Mouse (Mus musculus) stomach, embryonic 14.5 days (tissue): ENCODE data around the gene Evx2. TPM values are rescaled to one million over a fixed set of nuclear protein-coding genes. Genes with fewer than 3 reads are reported as not detected.

ENCODE experiments used
- ATAC-seq: fragments of 200-750 bp; cut with Nextera tagmentation; 2 replicates; pipeline ENCODE4 v1.8.0; 2017; ENCODE audit warnings: low read depth, moderate TSS enrichment; ENCODE audit not compliant: insufficient number of reproducible peaks, insufficient read depth, low FRiP score
- H3K27ac ChIP-seq: fragments of 300-500 bp; sonication (generic); 2 replicates; pipeline ENCODE4 v1.5.1; 2014; ENCODE audit warnings: mild to moderate bottlenecking, low read length, moderate library complexity, mixed read lengths
- H3K27me3 ChIP-seq: fragments of 300-500 bp; sonication (generic); 2 replicates; pipeline ENCODE4 v1.6.1; 2014; ENCODE audit warnings: low read length, control low read depth, mixed read lengths; ENCODE audit not compliant: control insufficient read depth, insufficient read depth
- H3K36me3 ChIP-seq: fragments of 300-500 bp; sonication (generic); 2 replicates; pipeline ENCODE4 v1.6.1; 2014; ENCODE audit warnings: mild to moderate bottlenecking, control low read depth, low read length, moderate library complexity, mixed read lengths; ENCODE audit not compliant: control insufficient read depth, insufficient read depth
- H3K4me1 ChIP-seq: fragments of 300-500 bp; sonication (generic); 2 replicates; pipeline ENCODE4 v1.6.1; 2014; ENCODE audit warnings: low read length, control low read depth, mixed read lengths; ENCODE audit not compliant: control insufficient read depth, insufficient read depth
- H3K4me2 ChIP-seq: fragments of 300-500 bp; sonication (generic); replicated peaks from 2 replicates; pipeline ENCODE4 v1.6.1; 2014; ENCODE audit warnings: low read depth, low read length, control low read depth
- H3K4me3 ChIP-seq: fragments of 300-500 bp; sonication (generic); 2 replicates; pipeline ENCODE4 v1.5.1; 2014; ENCODE audit warnings: low read depth, low read length, control low read depth
- H3K9ac ChIP-seq: fragments of 300-500 bp; sonication (generic); replicated peaks from 2 replicates; pipeline ENCODE4 v1.6.1; 2014; ENCODE audit warnings: low read depth, mild to moderate bottlenecking, control low read depth, low read length, moderate library complexity, mixed read lengths
- H3K9me3 ChIP-seq: fragments of 300-500 bp; sonication (generic); 2 replicates; pipeline ENCODE4 v1.6.1; 2016; ENCODE audit warnings: low read depth, low read length, control low read depth; ENCODE audit not compliant: control insufficient read depth
- WGBS: fragments of 180-500 bp; shearing (Covaris S2); extraction: QIAGEN DNeasy Blood & Tissue Kit; methylation state at CpG from one replicate; pipeline ENCODE4 v1.1.7; 2014; 5-methylcytosine and 5-hydroxymethylcytosine counted together
- polyA plus RNA-seq: library from polyadenylated mRNA; unstranded; fragments of >200 nt; fragmentation: Nextera tagmentation; extraction: Ambion mirVana; gene quantifications from 2 replicates; pipeline ENCODE4 v1.2.1, GENCODE M21; 2014

The Evx2 gene
- polyA plus RNA-seq, 1 experiment from 2014 or later = not detected

DNA sequence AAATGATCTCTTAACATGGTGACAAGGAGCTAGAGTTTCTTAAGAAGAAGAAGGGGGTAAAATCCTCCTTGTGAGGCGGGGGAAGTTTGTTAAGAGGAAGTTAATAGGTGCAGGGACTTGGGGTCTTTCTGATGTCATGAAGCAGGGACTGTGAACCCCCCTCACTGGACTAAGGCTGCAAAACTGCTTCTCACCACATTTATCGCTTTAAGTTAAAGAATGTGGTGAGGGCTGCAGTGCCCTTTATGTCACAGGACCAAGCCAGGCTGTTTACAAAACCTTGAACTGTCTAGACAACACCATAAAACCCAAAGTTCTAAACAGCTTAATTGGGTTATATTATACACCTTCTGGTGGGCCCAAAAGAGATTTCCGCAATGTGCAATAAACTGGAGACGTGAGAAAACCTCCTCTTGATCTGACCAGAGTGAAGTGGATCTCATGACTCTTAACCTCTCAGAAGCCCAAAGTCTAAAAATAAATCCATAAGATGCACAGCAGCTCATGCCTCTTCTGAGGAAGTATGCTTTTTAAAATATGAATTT, 25.8 kb upstream of the Evx2 start:
- Histone ChIP-seq H3K27me3 (peaks cover 85% of the 10 kb centered on the region), H3K4me2 (no peak overlapping the region), H3K36me3 (no peaks in the 10 kb centered on the region), H3K4me3 (no peak overlapping the region), H3K27ac (no peak overlapping the region), H3K9ac (no peak overlapping the region), H3K4me1 (no peaks in the 10 kb centered on the region), H3K9me3 (no peaks in the 10 kb centered on the region)
- 7% methylated on average over 4 of the region's 4 CpGs for WGBS
- no peak for ATAC-seq

DNA sequence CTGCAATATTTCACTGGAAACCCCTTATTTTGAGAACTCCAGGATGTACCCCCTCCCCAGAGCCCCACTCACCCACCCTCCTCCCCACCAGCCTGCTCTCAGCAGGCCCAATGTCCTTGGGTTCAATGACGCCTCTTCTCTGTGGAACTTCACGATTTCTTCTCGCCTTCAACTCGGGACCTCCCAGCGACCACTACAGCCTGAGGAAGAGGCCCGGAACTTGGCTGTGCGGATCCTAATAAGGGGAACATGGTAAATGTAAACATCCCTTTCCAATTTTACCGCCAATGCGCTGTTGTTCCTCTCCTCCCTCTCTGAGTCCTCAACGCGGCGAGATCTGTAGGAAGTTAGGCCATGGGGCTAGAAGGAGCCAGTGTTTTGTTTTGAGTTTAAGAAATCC, 24.7 kb upstream of the Evx2 start:
- Histone ChIP-seq H3K9ac (no peak overlapping the region), H3K36me3 (no peaks in the 10 kb centered on the region), H3K4me2 (no peak overlapping the region), H3K27ac (no peak overlapping the region), H3K27me3 (peaks cover 85% of the 10 kb centered on the region), H3K9me3 (no peaks in the 10 kb centered on the region), H3K4me3 (no peak overlapping the region), H3K4me1 (no peaks in the 10 kb centered on the region)
- no peak for ATAC-seq
- WGBS = 1% methylated on average over 12 of the region's 12 CpGs

DNA sequence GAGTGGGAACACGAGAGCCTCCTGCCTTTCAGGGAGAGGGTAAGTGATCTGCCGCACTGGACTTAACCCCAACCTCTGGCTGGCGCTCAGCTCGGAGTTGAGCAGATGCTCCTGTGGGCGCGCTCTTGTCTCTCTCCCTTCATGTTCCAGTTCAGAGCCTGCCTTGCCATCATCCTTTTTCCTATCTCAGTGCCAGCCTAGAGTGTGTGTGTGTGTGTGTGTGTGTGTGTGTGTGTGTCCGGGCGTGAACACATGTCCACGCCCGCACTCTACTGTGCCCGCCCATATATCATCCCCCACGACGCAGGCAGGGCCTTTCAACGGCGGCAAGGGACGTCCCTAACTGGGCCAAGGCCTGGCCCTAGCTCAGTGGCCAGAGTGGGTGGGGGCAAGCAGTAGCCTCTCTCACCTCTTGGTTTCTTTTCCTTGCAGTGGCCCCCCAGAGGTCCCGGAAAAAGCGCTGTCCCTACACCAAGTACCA, 24.2 kb upstream of the Evx2 start:
- H3K9ac ChIP-seq = no peak overlapping the region
- WGBS = 3% methylated on average over 18 of the region's 18 CpGs
- H3K9me3 ChIP-seq = no peaks in the 10 kb centered on the region
- no peak overlapping the region for H3K27ac ChIP-seq
- peaks cover 89% of the 10 kb centered on the region for H3K27me3 ChIP-seq
- H3K4me2 ChIP-seq = no peak overlapping the region
- no peaks in the 10 kb centered on the region for H3K36me3 ChIP-seq
- no peak overlapping the region for H3K4me3 ChIP-seq
- no peak for ATAC-seq
- no peaks in the 10 kb centered on the region for H3K4me1 ChIP-seq

DNA sequence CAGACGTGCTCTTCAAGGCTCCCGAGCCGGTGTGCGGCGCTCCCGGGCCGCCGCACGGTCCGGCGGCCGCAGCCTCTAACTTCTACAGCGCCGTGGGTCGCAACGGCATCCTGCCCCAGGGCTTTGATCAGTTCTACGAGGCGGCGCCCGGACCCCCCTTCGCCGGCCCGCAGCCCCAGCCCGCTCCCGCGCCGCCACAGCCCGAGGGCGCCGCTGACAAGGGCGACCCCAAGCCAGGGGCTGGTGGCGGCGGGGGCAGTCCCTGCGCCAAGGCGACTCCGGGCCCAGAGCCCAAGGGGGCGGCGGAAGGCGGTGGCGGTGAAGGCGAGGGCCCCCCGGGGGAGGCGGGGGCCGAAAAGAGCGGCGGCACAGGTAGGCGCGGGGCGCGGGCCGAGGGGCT, 23.4 kb upstream of the Evx2 start:
- H3K9ac ChIP-seq = no peak overlapping the region
- WGBS = 0% methylated on average over 50 of the region's 51 CpGs

DNA sequence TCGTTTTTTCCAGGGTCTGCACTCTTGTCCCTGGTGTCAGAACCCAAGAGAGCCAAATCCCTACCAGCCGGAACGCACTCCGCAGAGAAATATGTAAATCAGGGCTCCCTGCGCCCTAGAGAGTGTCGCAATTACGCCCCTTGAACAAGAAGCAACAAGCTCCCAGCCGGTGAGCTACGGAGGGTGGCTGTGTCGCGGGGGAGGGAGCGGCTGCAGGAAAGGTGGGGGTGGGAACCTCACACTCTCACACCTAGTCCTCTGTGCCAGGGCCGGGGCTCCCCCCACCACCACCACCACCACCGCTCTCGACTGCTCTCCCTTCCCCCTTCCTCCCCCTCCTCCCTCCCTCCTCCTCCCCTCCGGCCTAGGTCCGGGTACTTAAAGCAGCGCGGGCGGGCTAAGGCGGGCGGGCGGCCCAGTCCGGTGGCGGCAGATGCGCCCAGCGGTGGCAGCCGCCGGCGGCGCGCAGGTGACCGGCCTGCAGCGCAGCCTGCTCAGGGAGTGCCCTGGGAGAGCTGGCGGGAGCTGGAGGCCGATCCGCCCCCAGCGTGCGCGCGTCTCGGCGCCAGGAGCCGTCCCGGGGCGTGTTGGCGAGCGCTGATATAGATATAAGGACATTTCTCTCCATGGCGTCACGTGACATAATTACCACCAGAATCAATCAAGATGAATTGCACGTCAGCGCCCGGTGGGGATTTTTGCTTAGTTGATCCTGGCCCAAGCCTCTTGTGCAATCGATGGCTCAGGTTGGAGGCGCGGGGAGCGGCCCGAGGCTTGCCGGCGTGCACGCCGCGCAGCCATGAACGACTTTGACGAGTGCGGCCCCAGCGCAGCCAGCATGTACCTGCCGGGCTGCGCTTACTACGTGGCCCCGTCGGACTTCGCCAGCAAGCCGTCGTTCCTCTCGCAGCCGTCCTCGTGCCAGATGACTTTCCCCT, 22.5 kb upstream of the Evx2 start:
- Histone ChIP-seq H3K4me2 (peak overlapping the region; percentile 23; the same call in 1 of the 2 replicates), H3K36me3 (no peaks in the 10 kb centered on the region), H3K9ac (no peak overlapping the region), H3K4me1 (no peaks in the 10 kb centered on the region), H3K27me3 (peaks cover 89% of the 10 kb centered on the region), H3K4me3 (peak overlapping the region; percentile 11), H3K9me3 (no peaks in the 10 kb centered on the region), H3K27ac (no peak overlapping the region)
- ATAC-seq = 0 out of 2 replicates have a peak, but pooled peaks have one; percentile 15
- WGBS = under 1% methylated on average over 65 of the region's 78 CpGs

More for the DNA sequence above, 23.4 kb upstream of the Evx2 start:
- Histone ChIP-seq H3K27ac (no peak overlapping the region), H3K9me3 (no peaks in the 10 kb centered on the region), H3K4me1 (no peaks in the 10 kb centered on the region), H3K4me2 (peak overlapping the region; percentile 23; the same call in 1 of the 2 replicates), H3K27me3 (peaks cover 90% of the 10 kb centered on the region), H3K36me3 (no peaks in the 10 kb centered on the region), H3K4me3 (peak overlapping the region; percentile 11)
- no peak for ATAC-seq

DNA sequence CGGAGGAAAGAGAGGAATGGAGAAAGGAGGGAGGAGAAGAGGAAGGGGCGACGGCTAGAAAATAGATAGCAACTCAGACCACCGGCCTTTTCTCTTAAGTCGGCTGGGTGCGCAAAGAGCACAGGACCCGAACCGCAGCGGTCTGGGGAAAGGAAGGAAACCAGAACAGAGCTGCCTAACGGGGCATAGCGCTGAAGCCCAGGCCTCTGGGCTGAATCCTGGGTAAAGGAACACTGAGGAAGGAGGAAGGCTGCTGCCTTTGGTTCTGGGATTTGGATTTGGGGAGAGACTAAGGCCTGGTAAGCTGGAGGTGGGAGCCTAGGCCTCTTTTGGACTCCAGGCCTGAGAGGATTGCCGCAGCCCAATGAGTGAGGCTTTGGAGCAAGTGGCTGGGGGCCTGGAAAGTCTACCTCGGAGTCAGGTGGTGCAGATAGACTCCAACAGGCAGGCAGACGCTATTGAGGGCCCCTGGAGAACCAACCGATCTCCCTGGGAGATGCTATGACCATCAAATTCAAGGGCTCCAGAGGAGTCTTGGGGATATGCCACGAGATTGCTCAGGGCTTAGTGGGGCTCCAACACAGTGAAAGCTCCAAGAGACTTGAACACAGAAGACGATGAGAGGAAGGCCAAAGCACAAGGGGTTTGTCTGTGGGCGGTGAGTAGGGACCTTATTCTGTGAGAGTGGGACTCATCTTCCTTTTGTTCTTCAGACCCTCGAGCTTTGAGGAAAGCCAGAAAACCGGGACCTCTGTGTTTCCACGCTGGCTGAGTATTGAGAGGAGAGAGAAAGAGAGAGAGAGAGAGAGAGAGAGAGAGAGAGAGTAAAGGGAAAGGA, 21.4 kb upstream of the Evx2 start:
- H3K4me3 ChIP-seq = no peak overlapping the region
- no peaks in the 10 kb centered on the region for H3K9me3 ChIP-seq
- ATAC-seq = no peak
- H3K4me2 ChIP-seq = no peak overlapping the region
- no peak overlapping the region for H3K9ac ChIP-seq
- H3K27me3 ChIP-seq = peaks cover 91% of the 10 kb centered on the region
- H3K36me3 ChIP-seq = no peaks in the 10 kb centered on the region
- 2% methylated on average over 21 of the region's 21 CpGs for WGBS
- no peak overlapping the region for H3K27ac ChIP-seq
- H3K4me1 ChIP-seq = no peaks in the 10 kb centered on the region

DNA sequence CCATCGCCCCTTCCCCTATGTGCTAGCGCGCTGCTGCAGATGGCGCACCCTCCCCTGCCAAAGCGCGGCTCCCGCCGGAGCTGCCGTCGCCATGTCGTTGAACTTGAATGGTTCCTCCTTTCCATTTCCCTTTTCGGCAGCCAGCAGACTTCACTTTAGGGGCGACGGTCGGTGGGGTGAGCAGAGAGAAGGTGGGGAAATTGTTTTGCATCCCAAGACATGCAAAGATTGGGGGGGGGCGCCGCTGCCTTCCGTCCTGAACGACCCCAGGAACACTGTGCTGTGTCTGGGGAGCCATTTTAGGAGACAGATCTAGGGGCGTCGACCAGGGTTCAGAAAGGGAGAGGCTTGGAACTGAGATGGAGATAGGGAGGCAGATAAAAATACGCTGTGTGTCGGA, 20.6 kb upstream of the Evx2 start:
- no peaks in the 10 kb centered on the region for H3K9me3 ChIP-seq
- WGBS = 1% methylated on average over 23 of the region's 23 CpGs
- no peaks in the 10 kb centered on the region for H3K4me1 ChIP-seq
- no peak overlapping the region for H3K4me3 ChIP-seq
- no peaks in the 10 kb centered on the region for H3K36me3 ChIP-seq
- H3K27ac ChIP-seq = no peak overlapping the region
- H3K4me2 ChIP-seq = no peak overlapping the region
- H3K9ac ChIP-seq = no peak overlapping the region
- ATAC-seq = no peak
- peaks cover 89% of the 10 kb centered on the region for H3K27me3 ChIP-seq

DNA sequence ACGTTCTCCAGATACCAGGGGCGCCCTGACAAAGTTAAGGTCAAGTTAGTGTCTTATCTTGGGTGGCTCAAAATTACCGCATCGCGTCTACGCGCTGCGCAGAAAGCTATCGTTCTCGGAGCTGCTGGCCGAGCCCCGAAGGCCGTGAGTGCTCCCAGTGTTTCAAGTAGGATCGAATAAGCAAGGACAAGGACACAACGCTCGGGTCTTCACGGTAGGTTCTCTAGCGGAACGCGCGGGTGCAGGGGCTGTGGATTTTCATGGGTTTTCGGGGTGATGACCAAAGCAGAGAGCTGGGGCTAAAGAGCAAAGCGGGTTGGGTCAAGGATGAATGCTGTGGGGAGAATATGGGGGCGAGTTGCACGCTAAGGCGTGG, 20.2 kb upstream of the Evx2 start:
- Histone ChIP-seq H3K27ac (no peak overlapping the region), H3K4me3 (no peak overlapping the region)

More for the DNA sequence above, 20.2 kb upstream of the Evx2 start:
- H3K27me3 ChIP-seq = peaks cover 89% of the 10 kb centered on the region
- H3K4me1 ChIP-seq = no peaks in the 10 kb centered on the region
- H3K9ac ChIP-seq = no peak overlapping the region
- no peaks in the 10 kb centered on the region for H3K9me3 ChIP-seq
- H3K4me2 ChIP-seq = no peak overlapping the region
- WGBS = under 1% methylated on average over 26 of the region's 26 CpGs
- no peak for ATAC-seq
- H3K36me3 ChIP-seq = no peaks in the 10 kb centered on the region
